Mouse (Mus musculus): ENCODE data around the gene Ppp2r5a. TPM values are rescaled to one million over a fixed set of nuclear protein-coding genes. Genes with fewer than 3 reads are reported as not detected.
A peak's percentile ranks its signal among the peaks of the same experiment; 100 is the strongest.

The Ppp2r5a gene
- polyA plus RNA-seq, 1 experiment from 2014 or later, result 11.3 TPM

DNA sequence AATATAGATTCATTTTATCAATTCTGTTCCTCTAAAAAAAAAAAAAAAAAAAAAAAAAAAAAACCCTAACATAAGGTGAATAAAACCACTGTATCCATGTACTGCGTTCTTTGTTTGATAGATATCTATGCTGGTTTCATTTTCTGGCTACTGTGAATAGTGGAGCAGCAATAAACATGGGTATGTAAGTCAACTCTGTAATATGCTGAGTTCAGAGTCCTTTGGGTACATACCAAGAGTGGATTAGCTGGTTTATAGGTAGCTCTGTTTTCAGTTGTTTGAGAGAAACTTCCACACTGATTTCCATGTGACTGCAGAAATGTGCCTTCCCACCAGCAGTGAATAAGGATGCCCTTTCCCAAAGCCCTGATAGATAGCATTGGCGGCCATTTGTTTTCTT is 25.0 kb downstream of the Ppp2r5a start:
- no peak for ATAC-seq (ENCODE audit: low read depth)
- Histone ChIP-seq H3K36me3 (ENCODE audit: control insufficient read depth, insufficient read depth) (no peaks in the 10 kb centered on the region), H3K27ac (ENCODE audit: low read length) (no peak overlapping the region), H3K27me3 (ENCODE audit: control insufficient read depth, insufficient read depth, low read depth, low read length) (no peaks in the 10 kb centered on the region), H3K4me3 (ENCODE audit: low read depth, low read length) (no peak overlapping the region), H3K4me2 (ENCODE audit: low read depth, low read length) (no peak overlapping the region), H3K9ac (ENCODE audit: low read depth, low read length) (no peak overlapping the region), H3K9me3 (replicated peaks; ENCODE audit: control insufficient read depth, low read length) (no peaks in the 10 kb centered on the region), H3K4me1 (ENCODE audit: control insufficient read depth, low read depth, low read length) (peaks cover 16% of the 10 kb centered on the region)
- 80% methylated on average over 2 of the region's 2 CpGs for WGBS (ENCODE audit: insufficient replicate concordance)

GRCm38 (mm10) chr1:191375644-191375998 is 27.5 kb downstream of the Ppp2r5a start:
- 22% methylated on average over 5 of the region's 5 CpGs for WGBS (ENCODE audit: insufficient replicate concordance)
- Histone ChIP-seq H3K36me3 (ENCODE audit: control insufficient read depth, insufficient read depth) (peaks cover 8% of the 10 kb centered on the region), H3K27ac (ENCODE audit: low read length) (peak overlapping the region; percentile 16; the same call in 1 of the 2 replicates), H3K9ac (ENCODE audit: low read depth, low read length) (peak overlapping the region; percentile 2; the same call in 1 of the 2 replicates), H3K4me3 (ENCODE audit: low read depth, low read length) (no peak overlapping the region), H3K4me2 (ENCODE audit: low read depth, low read length) (peak overlapping the region; percentile 7), H3K4me1 (ENCODE audit: control insufficient read depth, low read depth, low read length) (peaks cover 16% of the 10 kb centered on the region), H3K9me3 (replicated peaks; ENCODE audit: control insufficient read depth, low read length) (no peaks in the 10 kb centered on the region), H3K27me3 (ENCODE audit: control insufficient read depth, insufficient read depth, low read depth, low read length) (no peaks in the 10 kb centered on the region)
- ATAC-seq (ENCODE audit: low read depth), result no peak

DNA sequence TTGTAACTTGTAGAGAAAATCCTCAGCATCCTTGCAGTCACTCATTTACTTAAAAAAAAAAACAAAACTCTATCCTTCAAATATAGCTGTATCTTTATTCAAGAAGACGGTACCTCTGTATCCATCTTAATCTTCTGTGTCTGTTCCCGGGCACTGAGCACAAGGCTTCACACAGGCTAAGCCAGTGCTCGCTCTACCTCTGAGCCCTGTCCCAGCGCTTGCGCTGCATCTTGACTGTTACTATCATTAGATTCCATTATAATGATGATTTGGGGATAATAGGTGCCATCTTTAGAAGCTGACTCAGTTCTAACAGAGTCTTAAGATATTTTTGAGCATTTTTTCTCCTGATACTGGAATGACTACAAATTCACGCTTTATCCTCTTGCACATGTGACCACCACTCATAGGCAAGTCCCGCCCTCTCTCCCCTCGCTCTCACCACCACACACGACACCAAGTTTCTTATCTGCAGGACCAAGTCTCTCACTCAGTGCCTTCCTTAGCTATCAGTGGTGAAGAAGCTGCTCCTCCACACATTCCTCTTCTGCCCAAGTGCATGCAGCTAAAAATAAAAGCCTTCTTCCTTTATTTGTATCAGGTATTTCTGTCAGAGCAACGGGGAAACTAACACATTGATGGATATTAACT is 28.0 kb downstream of the Ppp2r5a start:
- Histone ChIP-seq H3K4me1 (ENCODE audit: control insufficient read depth, low read depth, low read length) (peaks cover 16% of the 10 kb centered on the region), H3K36me3 (ENCODE audit: control insufficient read depth, insufficient read depth) (peaks cover 10% of the 10 kb centered on the region), H3K4me3 (ENCODE audit: low read depth, low read length) (no peak overlapping the region), H3K9ac (ENCODE audit: low read depth, low read length) (no peak overlapping the region), H3K4me2 (ENCODE audit: low read depth, low read length) (peak overlapping the region; percentile 7), H3K27me3 (ENCODE audit: control insufficient read depth, insufficient read depth, low read depth, low read length) (no peaks in the 10 kb centered on the region), H3K9me3 (replicated peaks; ENCODE audit: control insufficient read depth, low read length) (no peaks in the 10 kb centered on the region), H3K27ac (ENCODE audit: low read length) (peak overlapping the region; percentile 24; the same call in 1 of the 2 replicates)
- WGBS (ENCODE audit: insufficient replicate concordance), result 35% methylated on average over 10 of the region's 10 CpGs
- peak; percentile 90 for ATAC-seq (ENCODE audit: low read depth)

GRCm38 (mm10) chr1:191369140-191369539 is 33.9 kb downstream of the Ppp2r5a start:
- no peak for ATAC-seq (ENCODE audit: low read depth)
- Histone ChIP-seq H3K4me1 (ENCODE audit: control insufficient read depth, low read depth, low read length) (no peaks in the 10 kb centered on the region), H3K27me3 (ENCODE audit: control insufficient read depth, insufficient read depth, low read depth, low read length) (no peaks in the 10 kb centered on the region), H3K27ac (ENCODE audit: low read length) (no peak overlapping the region), H3K36me3 (ENCODE audit: control insufficient read depth, insufficient read depth) (peaks cover 14% of the 10 kb centered on the region), H3K9me3 (replicated peaks; ENCODE audit: control insufficient read depth, low read length) (no peaks in the 10 kb centered on the region), H3K4me3 (ENCODE audit: low read depth, low read length) (no peak overlapping the region), H3K4me2 (ENCODE audit: low read depth, low read length) (no peak overlapping the region), H3K9ac (ENCODE audit: low read depth, low read length) (no peak overlapping the region)

GRCm38 (mm10) chr1:191368193-191368592 is 34.9 kb downstream of the Ppp2r5a start:
- no peaks in the 10 kb centered on the region for H3K27me3 ChIP-seq (ENCODE audit: control insufficient read depth, insufficient read depth, low read depth, low read length)
- H3K9ac ChIP-seq (ENCODE audit: low read depth, low read length), result no peak overlapping the region
- 84% methylated on average over 4 of the region's 4 CpGs for WGBS (ENCODE audit: insufficient replicate concordance)
- H3K4me2 ChIP-seq (ENCODE audit: low read depth, low read length), result no peak overlapping the region
- H3K4me1 ChIP-seq (ENCODE audit: control insufficient read depth, low read depth, low read length), result no peaks in the 10 kb centered on the region
- no peak for ATAC-seq (ENCODE audit: low read depth)
- peaks cover 16% of the 10 kb centered on the region for H3K36me3 ChIP-seq (ENCODE audit: control insufficient read depth, insufficient read depth)
- H3K27ac ChIP-seq (ENCODE audit: low read length), result no peak overlapping the region
- H3K4me3 ChIP-seq (ENCODE audit: low read depth, low read length), result no peak overlapping the region
- H3K9me3 ChIP-seq (replicated peaks; ENCODE audit: control insufficient read depth, low read length), result no peaks in the 10 kb centered on the region

DNA sequence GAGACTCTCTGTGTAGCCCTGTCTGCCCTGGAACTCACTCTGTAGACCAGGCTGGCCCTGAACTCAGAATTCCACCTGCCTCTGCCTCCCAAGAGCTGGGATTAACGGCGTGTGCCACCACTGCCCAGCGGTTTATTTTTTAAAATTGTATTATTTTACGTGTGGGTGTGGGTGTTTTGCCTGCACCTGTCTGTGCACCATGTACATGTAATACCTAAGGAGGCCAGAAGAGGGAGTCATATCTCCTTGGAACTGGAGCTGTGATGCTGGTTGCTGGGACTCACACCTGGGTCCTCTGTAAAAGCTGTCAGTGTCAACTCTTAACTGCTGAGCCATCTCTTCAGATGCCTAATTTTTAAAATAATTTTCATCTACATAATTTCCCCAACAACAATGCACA is 38.6 kb downstream of the Ppp2r5a start:
- 53% methylated on average over 4 of the region's 4 CpGs for WGBS (ENCODE audit: insufficient replicate concordance)
- no peak overlapping the region for H3K9ac ChIP-seq (ENCODE audit: low read depth, low read length)
- H3K9me3 ChIP-seq (replicated peaks; ENCODE audit: control insufficient read depth, low read length), result no peaks in the 10 kb centered on the region
- no peak overlapping the region for H3K4me2 ChIP-seq (ENCODE audit: low read depth, low read length)
- H3K4me1 ChIP-seq (ENCODE audit: control insufficient read depth, low read depth, low read length), result no peaks in the 10 kb centered on the region
- H3K36me3 ChIP-seq (ENCODE audit: control insufficient read depth, insufficient read depth), result peaks cover 13% of the 10 kb centered on the region
- H3K4me3 ChIP-seq (ENCODE audit: low read depth, low read length), result no peak overlapping the region
- ATAC-seq (ENCODE audit: low read depth), result no peak
- no peaks in the 10 kb centered on the region for H3K27me3 ChIP-seq (ENCODE audit: control insufficient read depth, insufficient read depth, low read depth, low read length)
- H3K27ac ChIP-seq (ENCODE audit: low read length), result no peak overlapping the region

GRCm38 (mm10) chr1:191362412-191362811 is 40.7 kb downstream of the Ppp2r5a start:
- H3K36me3 ChIP-seq (ENCODE audit: control insufficient read depth, insufficient read depth), result peaks cover 20% of the 10 kb centered on the region
- H3K27ac ChIP-seq (ENCODE audit: low read length), result no peak overlapping the region
- no peaks in the 10 kb centered on the region for H3K27me3 ChIP-seq (ENCODE audit: control insufficient read depth, insufficient read depth, low read depth, low read length)
- WGBS (ENCODE audit: insufficient replicate concordance), result 72% methylated on average over 6 of the region's 6 CpGs
- no peaks in the 10 kb centered on the region for H3K4me1 ChIP-seq (ENCODE audit: control insufficient read depth, low read depth, low read length)
- no peak for ATAC-seq (ENCODE audit: low read depth)
- H3K4me3 ChIP-seq (ENCODE audit: low read depth, low read length), result no peak overlapping the region
- H3K9ac ChIP-seq (ENCODE audit: low read depth, low read length), result no peak overlapping the region
- no peaks in the 10 kb centered on the region for H3K9me3 ChIP-seq (replicated peaks; ENCODE audit: control insufficient read depth, low read length)
- H3K4me2 ChIP-seq (ENCODE audit: low read depth, low read length), result no peak overlapping the region

GRCm38 (mm10) chr1:191359478-191359877 is 43.6 kb downstream of the Ppp2r5a start:
- no peak overlapping the region for H3K9ac ChIP-seq (ENCODE audit: low read depth, low read length)
- H3K9me3 ChIP-seq (replicated peaks; ENCODE audit: control insufficient read depth, low read length), result no peaks in the 10 kb centered on the region
- no peak for ATAC-seq (ENCODE audit: low read depth)
- no peak overlapping the region for H3K4me3 ChIP-seq (ENCODE audit: low read depth, low read length)
- no peak overlapping the region for H3K27ac ChIP-seq (ENCODE audit: low read length)
- peaks cover 41% of the 10 kb centered on the region for H3K36me3 ChIP-seq (ENCODE audit: control insufficient read depth, insufficient read depth)
- H3K27me3 ChIP-seq (ENCODE audit: control insufficient read depth, insufficient read depth, low read depth, low read length), result no peaks in the 10 kb centered on the region
- H3K4me2 ChIP-seq (ENCODE audit: low read depth, low read length), result no peak overlapping the region
- WGBS (ENCODE audit: insufficient replicate concordance), result 66% methylated on average over 7 of the region's 7 CpGs
- H3K4me1 ChIP-seq (ENCODE audit: control insufficient read depth, low read depth, low read length), result no peaks in the 10 kb centered on the region

GRCm38 (mm10) chr1:191356936-191357335 is 46.1 kb downstream of the Ppp2r5a start:
- 56% methylated on average over 1 of the region's 1 CpGs for WGBS (ENCODE audit: insufficient replicate concordance)

More at GRCm38 (mm10) chr1:191356936-191357335, 46.1 kb downstream of the Ppp2r5a start:
- Histone ChIP-seq H3K4me1 (ENCODE audit: control insufficient read depth, low read depth, low read length) (no peaks in the 10 kb centered on the region), H3K9ac (ENCODE audit: low read depth, low read length) (no peak overlapping the region), H3K27me3 (ENCODE audit: control insufficient read depth, insufficient read depth, low read depth, low read length) (no peaks in the 10 kb centered on the region), H3K27ac (ENCODE audit: low read length) (no peak overlapping the region), H3K4me2 (ENCODE audit: low read depth, low read length) (no peak overlapping the region), H3K36me3 (ENCODE audit: control insufficient read depth, insufficient read depth) (peaks cover 49% of the 10 kb centered on the region), H3K9me3 (replicated peaks; ENCODE audit: control insufficient read depth, low read length) (no peaks in the 10 kb centered on the region), H3K4me3 (ENCODE audit: low read depth, low read length) (no peak overlapping the region)
- no peak for ATAC-seq (ENCODE audit: low read depth)

All from liver, embryonic 16.5 days (tissue).